In genomic region chr19:56115552-56116284, GRCm38 (mm10) we compare ENCODE assay signal across 9 mouse cellular contexts.
DNase-seq lines count a peak whose midpoint lies in the region; ATAC-seq lines count a peak whose summit lies in the region.
"Had no signal": no experiment of that assay in that cellular context is flagged by ENCODE, and none has a peak within 500 bp of the region (broad histone marks: within the 10 kb centered on the region; RNA-seq: fewer than 3 reads in every experiment).

No protein-coding gene starts in this region.

- H3K27ac ChIP-seq in lung, embryonic 16.5 days (ENCODE audit: low read length) = peak overlapping the region; percentile 31; the same call in 1 of the 2 replicates
- peak overlapping the region; percentile 22; the same call in 1 of the 2 replicates for H3K27ac ChIP-seq in embryonic facial prominence, embryonic 11.5 days (replicated peaks; ENCODE audit: low read depth, low read length)
- no peak overlapping the region for H3K27ac ChIP-seq in heart, embryonic 10.5 days
- H3K27ac ChIP-seq in limb, embryonic 15.5 days = peak overlapping the region; percentile 62
- H3K27ac ChIP-seq: heart, adult 2 months had no signal

- H3K9me3 ChIP-seq in lung, embryonic 16.5 days (ENCODE audit: control insufficient read depth, low read length) = no peaks in the 10 kb centered on the region
- no peaks in the 10 kb centered on the region for H3K9me3 ChIP-seq in embryonic facial prominence, embryonic 11.5 days (replicated peaks; ENCODE audit: control insufficient read depth, low read length)
- H3K9me3 ChIP-seq in heart, embryonic 10.5 days = no peaks in the 10 kb centered on the region
- H3K9me3 ChIP-seq in limb, embryonic 15.5 days = no peaks in the 10 kb centered on the region

- WGBS in lung, embryonic 16.5 days = 17% methylated on average over 15 of the region's 15 CpGs
- 13% methylated on average over 12 of the region's 15 CpGs for WGBS in embryonic facial prominence, embryonic 11.5 days
- 24% methylated on average over 15 of the region's 15 CpGs for WGBS in heart, embryonic 10.5 days
- 10% methylated on average over 12 of the region's 15 CpGs for WGBS in limb, embryonic 15.5 days

- no peak overlapping the region for H3K4me3 ChIP-seq in lung, embryonic 16.5 days (ENCODE audit: low read length)
- no peak overlapping the region for H3K4me3 ChIP-seq in embryonic facial prominence, embryonic 11.5 days (ENCODE audit: low read depth, low read length)
- peak overlapping the region; percentile 27; the same call in 1 of the 2 replicates for H3K4me3 ChIP-seq in heart, embryonic 10.5 days
- no peak overlapping the region for H3K4me3 ChIP-seq in limb, embryonic 15.5 days
- H3K4me3 ChIP-seq: heart, adult 2 months had no signal

- H3K4me1 ChIP-seq in lung, embryonic 16.5 days (replicated peaks; ENCODE audit: control insufficient read depth, insufficient read depth, low read length) = peaks cover 7% of the 10 kb centered on the region; the same call in 1 of the 2 replicates
- no peaks in the 10 kb centered on the region; the same call in 1 of the 2 replicates for H3K4me1 ChIP-seq in embryonic facial prominence, embryonic 11.5 days (ENCODE audit: control insufficient read depth, insufficient read depth, low read length)
- H3K4me1 ChIP-seq in heart, embryonic 10.5 days = peaks cover 14% of the 10 kb centered on the region
- peaks cover 17% of the 10 kb centered on the region for H3K4me1 ChIP-seq in limb, embryonic 15.5 days

- peak overlapping the region; percentile 8; the same call in 1 of the 2 replicates for H3K4me2 ChIP-seq in lung, embryonic 16.5 days (ENCODE audit: low read depth, low read length)
- no peak overlapping the region for H3K4me2 ChIP-seq in embryonic facial prominence, embryonic 11.5 days (ENCODE audit: low read depth, low read length)
- H3K4me2 ChIP-seq in limb, embryonic 15.5 days = 0 out of 2 replicates have a peak overlapping the region, but pooled peaks have one; percentile 12

- no peaks in the 10 kb centered on the region for H3K27me3 ChIP-seq in lung, embryonic 16.5 days (ENCODE audit: control insufficient read depth, insufficient read depth, low read depth, low read length)
- H3K27me3 ChIP-seq in embryonic facial prominence, embryonic 11.5 days (ENCODE audit: control insufficient read depth, insufficient read depth, low read length) = no peaks in the 10 kb centered on the region
- H3K27me3 ChIP-seq in heart, embryonic 10.5 days (ENCODE audit: insufficient read depth, poor library complexity, severe bottlenecking) = no peaks in the 10 kb centered on the region
- no peaks in the 10 kb centered on the region for H3K27me3 ChIP-seq in limb, embryonic 15.5 days

- H3K9ac ChIP-seq in lung, embryonic 16.5 days (ENCODE audit: low read length) = no peak overlapping the region
- H3K9ac ChIP-seq in embryonic facial prominence, embryonic 11.5 days (replicated peaks; ENCODE audit: low read length) = no peak overlapping the region
- H3K9ac ChIP-seq in limb, embryonic 15.5 days = no peak overlapping the region

- peak; percentile 80 for ATAC-seq in lung, embryonic 16.5 days (ENCODE audit: low read depth)
- ATAC-seq in embryonic facial prominence, embryonic 11.5 days (replicated peaks; ENCODE audit: insufficient number of reproducible peaks, low FRiP score, low TSS enrichment, low read depth) = no peak
- ATAC-seq in limb, embryonic 15.5 days (ENCODE audit: insufficient number of reproducible peaks, low FRiP score, low TSS enrichment, low read depth) = no peak

- H3K36me3 ChIP-seq in lung, embryonic 16.5 days (ENCODE audit: control insufficient read depth, insufficient read depth, low read length) = no peaks in the 10 kb centered on the region
- no peaks in the 10 kb centered on the region for H3K36me3 ChIP-seq in embryonic facial prominence, embryonic 11.5 days (replicated peaks; ENCODE audit: control insufficient read depth, insufficient read depth, low read depth, low read length)
- H3K36me3 ChIP-seq in heart, embryonic 10.5 days = no peaks in the 10 kb centered on the region
- H3K36me3 ChIP-seq in limb, embryonic 15.5 days = no peaks in the 10 kb centered on the region

- no peak for DNase-seq in lung, postnatal 36 days
- no peak for DNase-seq in embryonic facial prominence, embryonic 11.5 days (ENCODE audit: low spot score)
- DNase-seq in heart, embryonic 10.5 days (ENCODE audit: low spot score) = no peak
- no peak for DNase-seq in frontal cortex, postnatal 36 days (ENCODE audit: low spot score in 2 of 2)
- DNase-seq in thymus, postnatal 14 days = no peak
- DNase-seq: right cerebral cortex, postnatal 4 days had no signal
